Mouse (Mus musculus): Measurements from ENCODE around the gene Txndc5.

DNA sequence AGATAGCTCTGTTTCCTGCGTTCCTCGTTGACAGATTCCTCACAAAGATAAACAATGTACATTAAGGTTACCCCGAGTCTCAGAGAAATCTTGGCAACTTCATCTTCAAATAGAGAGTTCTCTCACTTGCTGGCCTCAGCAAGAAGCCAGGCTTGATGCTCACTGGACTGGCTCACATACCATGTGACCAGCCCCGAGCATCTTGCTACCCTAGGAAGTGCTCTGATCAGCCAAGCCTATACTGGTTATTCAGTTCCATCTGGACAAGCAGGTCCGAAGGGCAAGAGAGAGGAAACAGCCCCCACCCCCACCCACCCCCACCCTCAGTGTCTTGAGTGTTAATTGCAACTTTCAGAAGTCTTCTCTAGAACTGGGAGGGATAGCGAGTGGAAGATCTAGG is 41.9 kb downstream of the Txndc5 start:
- TF ChIP-seq CHD2 (IDR thresholded peaks at IDR 0.05; ENCODE audit: low read depth, low read length) (no peak), ZNF384 (IDR thresholded peaks at IDR 0.05; ENCODE audit: low read depth, low read length) (no peak), ZC3H11A (IDR thresholded peaks at IDR 0.05; ENCODE audit: borderline replicate concordance, low read depth, low read length) (no peak), MAFK (IDR thresholded peaks at IDR 0.05; ENCODE audit: insufficient read depth, low read depth, low read length) (no peak)
